Mouse (Mus musculus) large intestine, adult 2 months (tissue): Measurements from ENCODE around the gene Dlx2. TPM values are rescaled to one million over a fixed set of nuclear protein-coding genes. Genes with fewer than 3 reads are reported as not detected.

ENCODE experiments used
- DNase-seq: peaks from one replicate; pipeline ENCODE4 v3.0.0-alpha.2; 2012; ENCODE audit warnings: low read depth, low spot score
- whole genome bisulfite sequencing: fragments of 180-500 bp; shearing (Covaris S2); methylation state at CpG from one replicate; pipeline ENCODE4 v1.1.7; 2018; 5-methylcytosine and 5-hydroxymethylcytosine counted together
- polyA plus RNA-seq: library from polyadenylated mRNA; depleted of rRNA; stranded (reverse); fragments of >200 nt; gene quantifications from 2 replicates; pipeline ENCODE4 v1.2.3, GENCODE M21; 2012; rRNA removed

Gene Dlx2
- 0.08 and 0.17 TPM in 2 replicates for polyA plus RNA-seq

GRCm38 (mm10) chr2:71546640-71547071 is at the start of gene Dlx2:
Gene Dlx2, minus strand, starts transcription at chr2:71546754.
- WGBS = 2% methylated on average over 37 of the region's 37 CpGs
- DNase-seq = no peak

GRCm38 (mm10) chr2:71594466-71594865 is 47.9 kb upstream of the Dlx2 start:
- 19% methylated on average over 7 of the region's 7 CpGs for WGBS
- no peak for DNase-seq

- WGBS = 87% methylated on average over 9 of the region's 9 CpGs
- no peak for DNase-seq
These were observed 42.6 kb upstream of the Dlx2 start for GRCm38 (mm10) chr2:71589114-71589513.

- 78% methylated on average over 5 of the region's 5 CpGs for WGBS
- DNase-seq = no peak
These were observed 34.9 kb upstream of the Dlx2 start for GRCm38 (mm10) chr2:71581488-71581887.

- WGBS = 10% methylated on average over 50 of the region's 50 CpGs
- no peak for DNase-seq
These were observed 34.3 kb upstream of the Dlx2 start for GRCm38 (mm10) chr2:71580632-71581466.

GRCm38 (mm10) chr2:71577059-71577458 is 30.5 kb upstream of the Dlx2 start:
- DNase-seq = no peak
- WGBS = 90% methylated on average over 2 of the region's 2 CpGs

- no peak for DNase-seq
- WGBS = 65% methylated on average over 4 of the region's 4 CpGs
These were observed 27.2 kb upstream of the Dlx2 start for GRCm38 (mm10) chr2:71573736-71574135.

- 61% methylated on average over 9 of the region's 9 CpGs for WGBS
- no peak for DNase-seq
These were observed 19.9 kb upstream of the Dlx2 start for GRCm38 (mm10) chr2:71566466-71566865.

GRCm38 (mm10) chr2:71556071-71556470 is 9.5 kb upstream of the Dlx2 start:
- no peak for DNase-seq
- 66% methylated on average over 5 of the region's 5 CpGs for WGBS

- no peak for DNase-seq
- WGBS = 4% methylated on average over 18 of the region's 18 CpGs
These were observed 5.2 kb upstream of the Dlx2 start for GRCm38 (mm10) chr2:71551704-71552103.

GRCm38 (mm10) chr2:71550330-71550729 is 3.8 kb upstream of the Dlx2 start:
- WGBS = 20% methylated on average over 3 of the region's 3 CpGs
- no peak for DNase-seq

- 4% methylated on average over 8 of the region's 8 CpGs for WGBS
- peak; percentile 47 for DNase-seq
These were observed 1.3 kb upstream of the Dlx2 start for GRCm38 (mm10) chr2:71547829-71548228.

GRCm38 (mm10) chr2:71545882-71546639 is 493 bp downstream of the Dlx2 start:
- WGBS = 2% methylated on average over 59 of the region's 59 CpGs
- DNase-seq = no peak

GRCm38 (mm10) chr2:71545401-71545881 is 1.1 kb downstream of the Dlx2 start:
- 5% methylated on average over 32 of the region's 32 CpGs for WGBS
- no peak for DNase-seq

GRCm38 (mm10) chr2:71544391-71545285 is 1.9 kb downstream of the Dlx2 start:
- no peak for DNase-seq
- WGBS = 5% methylated on average over 61 of the region's 61 CpGs

- DNase-seq = no peak
- 5% methylated on average over 20 of the region's 20 CpGs for WGBS
These were observed 2.6 kb downstream of the Dlx2 start for GRCm38 (mm10) chr2:71543948-71544347.

- no peak for DNase-seq
- 6% methylated on average over 9 of the region's 9 CpGs for WGBS
These were observed 3.0 kb downstream of the Dlx2 start for GRCm38 (mm10) chr2:71543531-71543930.

- WGBS = under 1% methylated on average over 30 of the region's 30 CpGs
- DNase-seq = peak; percentile 28
These were observed 3.7 kb downstream of the Dlx2 start for GRCm38 (mm10) chr2:71542816-71543301.

GRCm38 (mm10) chr2:71542227-71542815 is 4.2 kb downstream of the Dlx2 start:
- DNase-seq = no peak
- 7% methylated on average over 11 of the region's 11 CpGs for WGBS
